Mouse (Mus musculus) spleen, postnatal 14 days (tissue): Measurements from ENCODE around the gene Ly86.

Experiments
- DNase-seq, 2 experiments: peaks; one replicate each; pipeline ENCODE4 v3.0.0; 2021 to 2022; ENCODE audit warnings: low spot score in 2 of 2

Gene Ly86

GRCm38 (mm10) chr13:37431707-37432106 lies 86.7 kb downstream of the Ly86 start:
- DNase-seq = no peak

- no peak for DNase-seq
Observed at GRCm38 (mm10) chr13:37432653-37433052, 87.6 kb downstream of the Ly86 start.

DNA sequence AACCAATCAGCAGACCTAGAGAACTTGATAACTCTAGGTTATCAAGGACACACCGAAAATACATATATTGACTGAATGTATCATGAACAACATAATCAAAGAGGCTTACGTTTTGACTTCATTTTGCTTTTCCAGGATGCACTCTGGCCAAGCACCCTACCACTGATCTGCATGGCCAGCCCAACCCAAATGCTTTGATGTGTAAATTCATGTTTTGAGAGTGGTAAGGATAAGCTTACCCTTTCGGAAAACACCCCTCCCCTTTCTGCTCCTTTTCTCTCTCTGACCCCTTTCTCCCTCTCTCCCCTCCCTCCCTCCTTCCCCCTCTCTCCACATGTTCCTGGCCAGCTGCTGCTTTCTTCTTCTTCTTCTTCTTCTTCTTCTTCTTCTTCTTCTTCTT lies 88.1 kb downstream of the Ly86 start:
- no peak for DNase-seq

DNA sequence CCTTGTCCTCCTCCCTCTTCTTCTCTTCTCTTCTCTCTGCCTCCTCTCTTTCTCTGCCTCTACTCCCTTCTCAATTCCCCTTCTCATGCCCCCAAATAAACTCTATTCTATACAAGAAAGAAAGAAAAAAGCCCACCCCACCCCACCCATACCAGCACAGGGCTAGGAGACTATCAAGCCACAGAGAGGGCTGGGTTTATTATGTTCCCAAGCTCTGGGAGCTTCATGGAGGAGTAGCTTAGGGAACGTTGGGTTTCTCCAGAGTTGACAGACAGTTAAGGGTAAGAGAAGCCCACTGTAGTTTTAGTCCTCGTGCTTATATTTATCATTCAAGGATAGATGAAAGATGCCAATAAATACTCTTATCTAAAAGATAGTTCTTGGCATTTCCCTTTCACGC lies 88.7 kb downstream of the Ly86 start:
- DNase-seq = no peak

DNA sequence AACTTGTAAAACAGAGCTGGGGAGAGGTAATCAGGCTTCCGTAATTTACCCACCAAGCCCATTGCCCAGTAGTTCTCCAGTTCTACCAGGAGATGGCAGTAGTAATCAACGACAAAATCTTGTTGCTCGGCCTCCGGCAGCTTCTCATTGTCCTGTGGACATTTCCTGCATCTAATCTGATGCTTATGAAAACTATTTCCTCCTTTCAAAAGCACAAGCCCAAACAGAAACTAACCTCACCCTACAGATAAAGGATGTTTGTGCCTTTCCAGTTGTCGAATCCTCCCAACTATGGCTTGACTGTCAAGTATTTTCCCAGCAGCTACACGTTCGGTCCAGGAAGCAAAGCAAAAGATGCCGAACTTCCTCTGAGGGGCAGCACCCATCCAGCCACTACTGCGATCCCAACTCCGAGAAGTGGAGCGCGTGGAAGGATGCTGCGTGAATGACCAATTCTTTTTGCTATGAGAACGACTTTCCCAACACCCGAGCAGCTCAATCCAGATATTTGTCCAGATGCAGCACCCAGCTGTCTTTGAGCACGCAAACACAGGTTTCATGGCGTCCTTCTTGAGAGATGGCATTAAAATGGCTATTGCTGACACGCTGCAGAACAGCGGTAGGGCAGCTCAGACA lies 89.2 kb downstream of the Ly86 start:
- peak in 1 of 2 experiments; percentile 48 for DNase-seq

GRCm38 (mm10) chr13:37434841-37435240 lies 89.8 kb downstream of the Ly86 start:
- no peak for DNase-seq

- no peak for DNase-seq
Observed at GRCm38 (mm10) chr13:37436267-37437013, 91.4 kb downstream of the Ly86 start.

DNA sequence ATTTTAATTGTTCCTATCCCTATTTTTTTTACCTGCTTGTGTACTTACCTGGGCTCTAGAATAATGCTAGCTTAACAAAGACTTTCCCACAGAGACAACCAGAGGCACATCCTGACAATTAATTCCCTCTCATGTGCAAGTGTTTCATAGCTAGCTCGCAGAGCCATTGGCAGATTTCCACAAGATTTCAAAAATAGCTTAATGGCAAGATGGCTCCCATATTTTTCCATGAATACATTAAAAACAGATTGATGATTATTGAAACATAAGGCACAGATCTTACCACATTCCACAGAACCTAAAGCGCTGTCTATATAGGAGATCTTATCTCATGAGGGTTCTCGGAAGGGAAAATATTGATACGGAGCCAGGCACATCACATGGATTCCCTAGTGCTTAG lies 93.8 kb downstream of the Ly86 start:
- no peak for DNase-seq

- no peak for DNase-seq
Observed at GRCm38 (mm10) chr13:37439477-37439876, 94.5 kb downstream of the Ly86 start.

DNA sequence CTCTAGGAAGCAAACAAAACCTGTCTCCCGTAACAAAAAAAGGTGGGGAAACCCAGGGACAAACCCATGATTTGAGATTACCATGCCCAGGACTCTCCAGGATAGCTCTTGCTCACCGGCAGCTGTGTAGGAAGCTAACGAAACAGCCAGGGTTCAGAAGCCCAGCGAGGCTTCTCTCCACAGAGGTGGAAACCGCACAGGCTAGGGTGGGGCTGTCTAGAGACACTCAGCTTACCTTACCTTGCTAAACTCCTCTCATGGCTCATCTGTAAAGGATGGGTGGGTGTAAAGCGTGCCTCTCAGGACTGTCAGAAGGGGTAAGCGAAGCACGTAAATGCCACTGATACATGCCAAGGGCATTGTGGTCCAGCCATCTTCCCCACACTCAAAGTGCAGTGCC lies 94.9 kb downstream of the Ly86 start:
- DNase-seq = no peak

GRCm38 (mm10) chr13:37440593-37441307 lies 95.7 kb downstream of the Ly86 start:
- no peak for DNase-seq

GRCm38 (mm10) chr13:37442058-37442457 lies 97.0 kb downstream of the Ly86 start:
- no peak for DNase-seq

DNA sequence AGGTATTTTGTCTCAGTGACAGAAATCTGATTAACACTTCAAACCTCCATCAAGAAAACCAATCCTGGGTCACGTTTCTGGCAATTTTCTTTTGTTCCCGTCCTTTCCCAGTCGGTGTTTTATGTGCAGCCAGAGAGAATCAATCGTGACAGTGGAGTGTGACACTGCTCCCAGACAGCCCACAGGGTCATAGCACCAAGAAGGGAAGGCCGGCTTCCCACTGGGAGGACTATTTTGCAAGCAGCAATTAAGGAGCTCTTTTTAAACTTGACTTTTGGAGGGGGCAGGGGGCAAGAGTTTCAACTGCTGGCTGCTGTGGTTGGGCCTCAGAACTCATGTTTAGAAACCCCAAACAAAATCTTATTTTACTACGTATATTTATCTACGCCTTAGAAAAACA lies 97.5 kb downstream of the Ly86 start:
- DNase-seq = no peak

DNA sequence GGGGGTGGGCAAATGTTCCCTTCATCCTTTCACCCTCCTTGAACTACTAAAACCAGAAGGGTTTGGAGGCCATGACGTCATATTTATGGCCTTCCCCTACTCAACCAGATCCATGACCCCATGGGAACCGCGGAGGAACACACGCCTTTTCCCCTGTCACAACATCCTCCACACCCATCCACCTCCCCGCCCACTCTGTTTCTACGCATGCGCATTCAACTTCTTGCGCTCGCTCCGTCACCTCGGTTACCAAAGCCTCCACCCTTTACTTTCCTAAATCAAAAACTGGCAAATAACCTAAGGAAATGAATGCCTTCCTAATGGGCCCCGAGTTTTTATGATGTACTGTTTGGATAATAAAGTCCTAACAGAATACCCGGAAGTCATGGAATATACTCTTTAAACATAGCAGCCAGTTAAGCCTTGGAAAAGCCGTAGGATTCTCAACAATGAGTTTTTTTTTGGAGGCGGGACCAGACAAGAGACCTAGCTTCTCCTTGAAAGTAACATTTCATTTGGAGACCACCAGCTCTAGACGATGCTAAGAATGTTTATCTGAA lies 101.8 kb downstream of the Ly86 start:
- no peak for DNase-seq

- no peak for DNase-seq
Observed at GRCm38 (mm10) chr13:37451021-37451420, 106.0 kb downstream of the Ly86 start.

- peak in 1 of 2 experiments; percentile 46 for DNase-seq
Observed at GRCm38 (mm10) chr13:37451471-37451870, 106.5 kb downstream of the Ly86 start.

DNA sequence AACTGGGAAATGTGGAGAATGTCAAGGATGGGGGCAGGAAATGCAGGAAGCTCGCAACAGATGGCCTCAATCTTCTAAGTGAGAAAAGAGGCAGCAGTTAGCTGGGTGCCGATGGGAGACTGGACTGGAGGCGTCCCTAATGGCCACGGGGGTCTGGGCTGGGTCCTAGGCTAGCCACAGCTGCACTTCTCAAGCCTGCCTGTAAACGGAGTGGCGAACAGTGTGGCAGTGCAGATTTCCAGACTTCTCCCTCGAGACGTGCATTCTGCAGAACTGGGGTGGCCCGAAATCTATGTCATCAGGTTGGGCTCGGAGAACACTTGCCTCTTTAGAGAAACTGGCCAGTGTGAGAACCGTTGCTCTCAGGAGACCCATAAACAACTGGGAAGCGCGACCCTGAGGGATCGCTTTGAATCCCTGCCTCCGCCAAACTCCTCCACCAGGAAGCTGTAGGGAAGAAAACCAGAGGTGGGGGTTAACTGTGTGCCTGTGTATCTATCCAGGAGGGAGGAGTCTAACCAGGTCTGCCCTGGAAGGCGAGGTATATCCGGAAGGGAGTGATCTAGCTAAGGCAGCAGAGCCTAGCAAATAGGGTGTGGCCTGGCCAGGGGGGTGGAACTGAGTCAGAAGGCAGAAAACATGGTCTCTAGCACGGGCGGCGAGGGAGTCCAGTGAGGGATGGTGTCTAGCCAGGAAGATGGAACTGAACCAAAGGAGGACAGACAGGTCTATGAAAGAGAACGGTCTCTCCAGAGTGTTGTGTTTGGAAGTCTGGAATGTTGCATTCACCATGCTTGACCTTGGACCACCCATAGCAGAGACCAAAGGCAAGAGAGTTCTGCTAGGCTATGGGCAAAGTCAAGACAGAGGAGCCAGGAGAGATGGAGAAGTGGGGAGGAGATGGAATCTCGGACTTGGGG lies 107.3 kb downstream of the Ly86 start:
- DNase-seq = peak; percentile 40 to 55

GRCm38 (mm10) chr13:37453203-37453602 lies 108.2 kb downstream of the Ly86 start:
- peak; percentile 51 to 65 for DNase-seq

DNA sequence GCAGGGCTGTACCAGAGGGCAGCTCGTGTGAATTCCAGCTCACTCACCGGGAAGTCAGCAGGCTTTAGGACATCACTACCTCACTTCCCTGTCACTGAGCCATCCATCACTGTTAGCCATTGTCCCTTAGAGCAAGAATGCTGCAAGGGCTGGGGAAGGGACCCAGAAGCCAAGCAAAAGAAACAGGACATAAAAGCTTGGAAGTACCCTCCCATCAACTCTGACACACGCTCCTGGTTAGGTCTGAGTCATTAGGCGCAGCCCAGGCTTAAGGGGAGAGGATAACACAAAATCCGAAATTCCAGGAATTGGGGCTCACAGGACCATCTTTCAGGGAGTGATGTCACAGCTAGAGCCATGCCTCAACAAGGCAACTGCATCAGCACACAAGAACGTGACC lies 109.3 kb downstream of the Ly86 start:
- no peak for DNase-seq

- DNase-seq = no peak
Observed at GRCm38 (mm10) chr13:37455561-37455960, 110.6 kb downstream of the Ly86 start.
